Mouse (Mus musculus) forebrain, embryonic 15.5 days (tissue): ENCODE measurements around the gene Vmn2r109. TPM values are rescaled to one million over a fixed set of nuclear protein-coding genes. Genes with fewer than 3 reads are reported as not detected.
"Not testable (repeated sequence)": the region's sequence is repeated elsewhere in the genome, so short reads cannot be mapped to it uniquely, and the experiment has no call there.

Source experiments
- ATAC-seq: fragments of 200-750 bp; cut with Nextera tagmentation; replicated peaks from 2 replicates; pipeline ENCODE4 v1.8.0; 2017; ENCODE audit warnings: mild to moderate bottlenecking, moderate TSS enrichment, moderate library complexity
- H3K27ac ChIP-seq: fragments of 300-500 bp; sonication (generic); replicated peaks from 2 replicates; pipeline ENCODE4 v1.5.1; 2015; ENCODE audit warnings: mild to moderate bottlenecking, inconsistent platforms
- H3K27me3 ChIP-seq: fragments of 300-500 bp; sonication (generic); 2 replicates; pipeline ENCODE4 v1.6.1; 2015; ENCODE audit warnings: inconsistent platforms
- H3K36me3 ChIP-seq: fragments of 300-500 bp; sonication (generic); 2 replicates; pipeline ENCODE4 v1.6.1; 2015; ENCODE audit warnings: mild to moderate bottlenecking, inconsistent platforms
- H3K4me1 ChIP-seq: fragments of 300-500 bp; sonication (generic); 2 replicates; pipeline ENCODE4 v1.6.1; 2015; ENCODE audit warnings: inconsistent platforms
- H3K4me2 ChIP-seq: fragments of 300-500 bp; sonication (generic); replicated peaks from 2 replicates; pipeline ENCODE4 v1.6.1; 2015; ENCODE audit warnings: mild to moderate bottlenecking, inconsistent platforms
- H3K4me3 ChIP-seq: fragments of 300-500 bp; sonication (generic); 2 replicates; pipeline ENCODE4 v1.5.1; 2015; ENCODE audit warnings: mild to moderate bottlenecking, inconsistent platforms
- H3K9ac ChIP-seq: fragments of 300-500 bp; sonication (generic); replicated peaks from 2 replicates; pipeline ENCODE4 v1.6.1; 2015; ENCODE audit warnings: mild to moderate bottlenecking, inconsistent platforms
- H3K9me3 ChIP-seq: fragments of 300-500 bp; sonication (generic); 2 replicates; pipeline ENCODE4 v1.6.1; 2016; ENCODE audit warnings: inconsistent platforms
- WGBS: fragments of 180-500 bp; shearing (Covaris S2); methylation state at CpG from one replicate; pipeline ENCODE4 v1.1.7; 2015; ENCODE audit warnings: mixed read lengths; 5-methylcytosine and 5-hydroxymethylcytosine counted together
- polyA plus RNA-seq: library from polyadenylated mRNA; unstranded; fragments of >200 nt; fragmentation: Nextera tagmentation; extraction: Ambion mirVana; gene quantifications from 2 replicates; pipeline ENCODE4 v1.2.1, GENCODE M21; 2015

Vmn2r109 gene
- not detected in 2 replicates for polyA plus RNA-seq

- H3K9ac ChIP-seq, result no peak within 1 kb of the TSS
- H3K36me3 ChIP-seq, result no peaks in the 10 kb centered on the region
- ATAC-seq, result no peak
- peaks cover 4% of the 10 kb centered on the region; the same call in 1 of the 2 replicates for H3K9me3 ChIP-seq
- H3K4me3 ChIP-seq, result no peak within 1 kb of the TSS
- no peak within 1 kb of the TSS for H3K27ac ChIP-seq
- H3K4me1 ChIP-seq, result no peaks in the 10 kb centered on the region
- H3K4me2 ChIP-seq, result no peak within 1 kb of the TSS
- WGBS, result 90% methylated on average over 1 of the region's 1 CpGs
- no peaks in the 10 kb centered on the region for H3K27me3 ChIP-seq
These were observed at the start of gene Vmn2r109 for GRCm38 (mm10) chr17:20564656-20565055. Gene Vmn2r109 (minus strand): TSS chr17:20564756.

GRCm38 (mm10) chr17:20596323-20596722 is 31.8 kb upstream of the Vmn2r109 start, which contains the start of gene Vmn2r110:
Gene Vmn2r110 (minus strand): TSS chr17:20596423.
- Histone ChIP-seq H3K9ac (no peak within 1 kb of the TSS), H3K4me2 (no peak within 1 kb of the TSS), H3K27me3 (no peaks in the 10 kb centered on the region), H3K9me3 (peaks cover 8% of the 10 kb centered on the region), H3K4me1 (no peaks in the 10 kb centered on the region), H3K27ac (no peak within 1 kb of the TSS), H3K36me3 (no peaks in the 10 kb centered on the region), H3K4me3 (no peak within 1 kb of the TSS)
- no peak for ATAC-seq
- WGBS, result 37% methylated on average over 1 of the region's 1 CpGs

GRCm38 (mm10) chr17:20508247-20508646 is 56.3 kb downstream of the Vmn2r109 start:
- H3K9me3 ChIP-seq, result peaks cover 14% of the 10 kb centered on the region; the same call in 1 of the 2 replicates
- ATAC-seq, H3K27ac ChIP-seq, H3K4me2 ChIP-seq, H3K36me3 ChIP-seq, H3K27me3 ChIP-seq, H3K9ac ChIP-seq, H3K4me1 ChIP-seq, H3K4me3 ChIP-seq: not testable (repeated sequence)

GRCm38 (mm10) chr17:20497858-20498257 is 66.7 kb downstream of the Vmn2r109 start, which contains the start of gene Vmn1r225:
Gene Vmn1r225 (plus strand): TSS chr17:20498158.
- H3K9me3 ChIP-seq, result peaks cover 16% of the 10 kb centered on the region; the same call in 1 of the 2 replicates
- no peak within 1 kb of the TSS for H3K27ac ChIP-seq
- ATAC-seq, result no peak
- H3K4me3 ChIP-seq, result no peak within 1 kb of the TSS
- H3K27me3 ChIP-seq, result no peaks in the 10 kb centered on the region
- H3K36me3 ChIP-seq, result no peaks in the 10 kb centered on the region
- no peak within 1 kb of the TSS for H3K9ac ChIP-seq
- H3K4me2 ChIP-seq, result no peak within 1 kb of the TSS
- H3K4me1 ChIP-seq, result no peaks in the 10 kb centered on the region

Other genes with a start within 250 kb of the Vmn2r109 start
- gene Vmn2r107, start 219.5 kb downstream of the Vmn2r109 start, polyA plus RNA-seq, result not detected in 2 replicates
- gene Vmn1r224, start 150.6 kb downstream of the Vmn2r109 start, polyA plus RNA-seq, result not detected in 2 replicates
- not detected in 2 replicates for gene Vmn2r108, start 83.4 kb downstream of the Vmn2r109 start, polyA plus RNA-seq
- not detected in 2 replicates for gene Vmn1r225, start 66.6 kb downstream of the Vmn2r109 start, polyA plus RNA-seq
- 0.04 TPM in 1 of 2 replicates, not detected in the other for gene Vmn2r110, start 31.7 kb upstream of the Vmn2r109 start, polyA plus RNA-seq
- gene Fpr-rs3, start 60.1 kb upstream of the Vmn2r109 start, polyA plus RNA-seq, result not detected in 2 replicates
- gene Vmn1r226, start 118.1 kb upstream of the Vmn2r109 start, polyA plus RNA-seq, result not detected in 2 replicates
- not detected in 2 replicates for gene Vmn1r227, start 165.1 kb upstream of the Vmn2r109 start, polyA plus RNA-seq
- not detected in 2 replicates for gene Vmn1r228, start 221.4 kb upstream of the Vmn2r109 start, polyA plus RNA-seq
- not detected in 2 replicates for gene Vmn1r229, start 246.8 kb upstream of the Vmn2r109 start, polyA plus RNA-seq